In the genomic region with DNA sequence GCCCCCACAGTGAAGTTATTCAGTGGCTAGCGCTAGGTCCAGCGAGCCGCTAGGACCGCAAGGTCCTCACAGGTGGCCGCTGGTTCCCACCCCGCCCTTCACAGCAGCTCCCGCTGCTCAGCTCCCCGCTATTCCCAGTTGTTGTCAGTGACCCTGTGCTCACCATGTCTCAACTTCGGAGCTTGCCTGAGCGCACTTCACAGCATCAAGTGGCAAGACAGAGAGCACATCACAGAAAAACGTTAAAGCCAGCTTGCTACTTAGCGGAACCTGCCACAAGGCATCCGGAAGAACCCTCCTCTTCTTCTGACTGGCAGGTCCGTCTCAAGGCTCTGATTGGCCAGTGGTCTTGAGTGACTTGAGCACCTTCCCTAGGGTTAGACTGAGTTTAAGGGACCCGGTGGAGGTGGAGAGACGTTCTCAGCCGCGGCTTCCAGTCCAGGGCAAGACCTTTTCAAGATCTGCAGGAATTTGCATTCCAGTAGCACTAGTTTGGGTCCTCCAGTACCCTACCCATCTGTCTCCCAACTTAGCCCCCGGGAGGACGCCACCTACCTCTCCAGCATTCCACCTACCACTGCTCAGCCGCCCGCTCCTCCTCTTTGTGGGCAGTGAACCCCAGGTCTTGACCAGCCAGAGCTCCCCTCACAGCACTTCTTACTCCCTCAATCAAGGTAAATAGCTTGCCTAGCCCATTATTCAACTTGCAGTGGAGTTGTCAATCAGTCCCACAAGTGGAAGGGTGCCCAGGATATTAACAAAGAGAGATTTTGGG, we compare ENCODE assay signal across 8 mouse cellular contexts. TPM values are rescaled to one million over a fixed set of nuclear protein-coding genes. Genes with fewer than 3 reads are reported as not detected.
DNase-seq lines count a peak whose midpoint lies in the region; ATAC-seq lines count a peak whose summit lies in the region.

No protein-coding gene starts in this region.

- H3K9ac ChIP-seq in hindbrain, embryonic 13.5 days = peak overlapping the region; percentile 80

- peaks cover 18% of the 10 kb centered on the region for H3K36me3 ChIP-seq in hindbrain, embryonic 13.5 days

- H3K27ac ChIP-seq in hindbrain, embryonic 13.5 days = peak overlapping the region; percentile 86

- peak; percentile 85 for DNase-seq in NIH3T3 (ENCODE audit: low read depth)
- peak; percentile 86 to 88 for DNase-seq in cerebellum, postnatal 10 days
- DNase-seq in frontal cortex, postnatal 14 days (ENCODE audit: low spot score in 2 of 2) = peak; percentile 80 to 81
- peak; percentile 68 to 74 for DNase-seq in layer of hippocampus, postnatal 25 days (ENCODE audit: extremely low spot score in 1 of 2, low spot score in 1 of 2)
- DNase-seq in lung, postnatal 25 days (ENCODE audit: low spot score) = peak; percentile 92
- DNase-seq in retina, embryonic 14.5 days (ENCODE audit: low spot score) = peak; percentile 89
- peak; percentile 80 for DNase-seq in thymus, postnatal 4 days

- H3K27me3 ChIP-seq in hindbrain, embryonic 13.5 days = no peaks in the 10 kb centered on the region

- peak overlapping the region; percentile 80 for H3K4me2 ChIP-seq in hindbrain, embryonic 13.5 days

- peak; percentile 98 for ATAC-seq in hindbrain, embryonic 13.5 days (ENCODE audit: low FRiP score)

- H3K9me3 ChIP-seq in hindbrain, embryonic 13.5 days = peaks cover 10% of the 10 kb centered on the region; the same call in 1 of the 2 replicates

- peaks cover 21% of the 10 kb centered on the region for H3K4me1 ChIP-seq in hindbrain, embryonic 13.5 days (replicated peaks)

- H3K4me3 ChIP-seq in hindbrain, embryonic 13.5 days = peak overlapping the region; percentile 78

- WGBS in hindbrain, embryonic 13.5 days = 1% methylated on average over 22 of the region's 22 CpGs

RNA-seq across cellular contexts. Expression of gene 2010315B03Rik, which starts 30.4 kb away (rescaled TPM):
- polyA plus RNA-seq in hindbrain, embryonic 13.5 days (2015; fragmentation: Nextera tagmentation; extraction: Ambion mirVana) = 9.5 and 12.0 TPM in 2 replicates
- 10 to 100 TPM; 16.6 to 18.7 TPM for total RNA-seq in layer of hippocampus, postnatal 25 days (2021)

Comparison
In these comparisons a context has a peak if more than half of its experiments do, and no peak if none do; other contexts are left out.
1. Peak in every context shown above with its lines: DNase-seq, ATAC-seq, H3K4me3 ChIP-seq and H3K27ac ChIP-seq.